Mouse (Mus musculus): ENCODE results near the gene Rtl8b. TPM values are rescaled to one million over a fixed set of nuclear protein-coding genes. Genes with fewer than 3 reads are reported as not detected.
"Not testable (repeated sequence)": the region's sequence is repeated elsewhere in the genome, so short reads cannot be mapped to it uniquely, and the experiment has no call there.

Gene Rtl8b
- total RNA-seq (2021): 100 to 1,000 TPM; 103 to 122 TPM
- long read RNA-seq, experiment 1, transcript Rtl8b-201 (1 exons, 1,232 nt): major isoform, 67 of 67 reads
- long read RNA-seq, experiment 1, partial matches to known transcripts: 0 of 67 reads
- long read RNA-seq, experiment 1, other reads (novel, unspliced or antisense): 0 of 67 reads
- long read RNA-seq, experiment 2, transcript Rtl8b-201 (1 exons, 1,232 nt): major isoform, 65 of 65 reads
- long read RNA-seq, experiment 2, partial matches to known transcripts: 0 of 65 reads
- long read RNA-seq, experiment 2, other reads (novel, unspliced or antisense): 0 of 65 reads

- peak; percentile 33 to 72 for DNase-seq (ENCODE audit: low spot score in 2 of 2)
Measured at GRCm38 (mm10) chrX:53670294-53670693, at the start of gene Rtl8b. Gene Rtl8b, minus strand, starts transcription at chrX:53670408.

- DNase-seq (ENCODE audit: low spot score in 2 of 2): peak in 1 of 2 experiments; percentile 28
Measured at GRCm38 (mm10) chrX:53716323-53717182, 46.3 kb upstream of the Rtl8b start.

- DNase-seq (ENCODE audit: low spot score in 2 of 2): no peak
Measured at GRCm38 (mm10) chrX:53715942-53716322, 45.7 kb upstream of the Rtl8b start.

DNA sequence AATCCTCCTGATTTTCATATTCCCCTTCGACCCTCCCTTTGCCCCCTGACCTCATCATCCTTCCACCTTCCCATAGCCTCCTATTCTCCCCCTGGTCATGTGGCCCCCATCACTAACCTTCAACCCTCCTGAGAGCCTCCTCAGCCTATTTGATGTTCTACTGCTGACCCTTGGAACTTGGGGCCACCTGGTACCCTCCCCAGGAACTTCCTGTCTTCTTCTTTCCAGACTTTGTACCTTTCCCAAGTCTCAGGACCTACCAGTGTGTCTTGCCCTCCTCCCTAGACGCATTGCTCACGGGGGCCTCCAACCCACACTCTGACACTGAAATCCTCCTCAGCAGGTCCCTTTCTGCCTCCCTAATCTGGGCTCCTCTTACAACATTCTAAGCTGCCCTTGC, 32.5 kb upstream of the Rtl8b start:
- DNase-seq (ENCODE audit: low spot score in 2 of 2): no peak

GRCm38 (mm10) chrX:53699225-53699624, 29.0 kb upstream of the Rtl8b start:
- no peak for DNase-seq (ENCODE audit: low spot score in 2 of 2)

DNA sequence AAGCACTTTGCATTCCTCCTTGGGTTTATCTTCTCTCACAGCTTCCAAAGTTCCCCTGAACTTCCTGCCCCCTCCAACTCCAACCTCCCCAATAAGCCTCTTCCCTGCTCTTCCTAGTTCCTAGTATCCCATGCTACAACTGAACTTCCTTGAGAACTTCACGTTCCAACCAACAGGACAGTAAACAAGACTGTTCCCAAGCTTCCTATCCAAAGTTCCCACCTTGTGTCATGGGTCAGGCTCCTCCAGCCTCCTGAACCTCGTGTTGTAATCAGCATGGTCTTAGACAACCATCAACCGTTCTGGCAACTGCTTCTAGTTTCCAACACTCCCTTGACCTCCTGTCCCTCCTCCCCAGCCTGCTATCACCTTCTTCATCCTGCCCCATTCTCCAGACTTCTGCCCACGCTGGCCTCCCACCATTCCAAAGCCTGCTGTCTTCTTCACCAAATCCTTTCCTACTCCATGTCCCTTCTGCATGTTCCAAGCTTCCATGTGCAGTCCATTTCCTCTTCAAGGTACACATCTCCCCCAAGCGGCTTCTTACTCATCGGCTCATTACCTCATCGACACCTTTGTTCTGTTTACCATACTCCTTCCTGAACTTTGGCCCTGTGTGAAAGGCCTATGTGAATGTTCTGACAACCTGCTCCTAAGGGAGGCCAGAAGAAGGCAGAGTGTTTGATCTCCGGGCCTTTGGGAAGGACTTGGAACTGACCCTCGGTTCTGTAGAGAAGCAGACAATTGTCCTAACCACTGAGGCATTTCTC, 24.0 kb upstream of the Rtl8b start:
- DNase-seq (ENCODE audit: low spot score in 2 of 2): no peak

GRCm38 (mm10) chrX:53693141-53693540, 22.9 kb upstream of the Rtl8b start:
- no peak for DNase-seq (ENCODE audit: low spot score in 2 of 2)

GRCm38 (mm10) chrX:53692065-53692464, 21.9 kb upstream of the Rtl8b start:
- DNase-seq (ENCODE audit: low spot score in 2 of 2): no peak

DNA sequence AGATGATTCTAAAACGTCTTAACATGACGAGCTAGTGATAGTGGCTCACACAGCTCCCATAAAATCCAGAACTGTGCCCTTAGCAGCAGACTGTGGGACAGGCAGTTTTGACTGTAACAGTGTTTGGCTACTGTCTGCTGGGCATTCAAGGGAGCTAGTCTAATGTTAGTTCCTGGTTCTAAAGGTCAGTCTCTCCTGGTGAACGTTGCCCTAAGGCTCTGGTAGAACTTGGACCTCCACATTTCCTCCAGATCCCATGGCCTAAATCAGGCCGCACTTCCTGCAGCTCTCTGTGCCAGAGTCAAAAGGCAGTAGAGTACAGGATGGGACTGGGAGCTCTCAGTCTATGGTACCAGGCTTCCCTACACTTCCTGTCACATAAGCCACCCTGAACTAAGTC, 14.5 kb upstream of the Rtl8b start:
- not testable (repeated sequence) for DNase-seq (ENCODE audit: low spot score in 2 of 2)

- not testable (repeated sequence) for DNase-seq (ENCODE audit: low spot score in 2 of 2)
Measured at GRCm38 (mm10) chrX:53682650-53683049, 12.4 kb upstream of the Rtl8b start.

GRCm38 (mm10) chrX:53676943-53677342, 6.7 kb upstream of the Rtl8b start:
- DNase-seq (ENCODE audit: low spot score in 2 of 2): peak in 1 of 2 experiments; percentile 53

DNA sequence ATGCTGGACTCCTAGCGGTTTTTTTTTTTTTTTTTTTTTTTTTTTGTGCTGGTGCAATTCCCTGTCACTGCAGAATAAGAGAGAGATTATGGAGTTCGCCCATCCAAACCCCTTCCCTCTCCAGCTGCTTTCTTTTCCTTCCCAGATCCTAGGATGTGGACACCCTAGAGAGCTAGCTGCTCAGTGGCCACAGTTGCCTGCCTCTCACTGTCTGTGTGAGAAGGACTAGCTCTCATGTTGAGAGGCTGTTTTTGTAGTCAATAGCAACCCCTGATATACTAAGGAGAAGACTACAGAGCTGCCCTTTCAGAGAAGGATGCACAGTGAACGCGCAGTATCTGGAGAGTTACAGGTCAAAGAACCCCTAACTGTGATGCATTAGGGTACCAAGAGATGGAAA, 488 bp upstream of the Rtl8b start:
- not testable (repeated sequence) for DNase-seq (ENCODE audit: low spot score in 2 of 2)

GRCm38 (mm10) chrX:53669557-53670270, 494 bp downstream of the Rtl8b start:
- DNase-seq (ENCODE audit: low spot score in 2 of 2): not testable (repeated sequence)

GRCm38 (mm10) chrX:53652917-53653316, 17.3 kb downstream of the Rtl8b start:
- not testable (repeated sequence) for DNase-seq (ENCODE audit: low spot score in 2 of 2)

DNA sequence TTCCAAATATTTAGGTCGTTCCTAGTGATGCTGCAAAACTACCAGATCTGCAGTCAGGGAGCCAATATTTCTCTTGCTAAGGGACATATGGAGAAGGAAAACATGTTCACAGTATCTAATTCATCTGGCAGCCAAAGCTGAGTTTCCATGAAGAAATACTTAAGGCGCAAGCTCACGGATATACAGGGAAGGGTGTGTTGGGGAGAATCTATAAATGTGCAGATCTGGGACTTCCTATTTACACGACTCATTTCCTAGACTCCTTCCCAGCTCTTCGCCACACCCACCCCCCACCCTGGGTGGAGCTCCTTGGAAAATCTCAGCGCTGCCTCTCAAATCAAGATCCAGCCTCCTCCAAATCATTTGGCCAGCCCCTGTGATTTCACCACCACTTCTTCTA, 24.3 kb downstream of the Rtl8b start:
- no peak for DNase-seq (ENCODE audit: low spot score in 2 of 2)

DNA sequence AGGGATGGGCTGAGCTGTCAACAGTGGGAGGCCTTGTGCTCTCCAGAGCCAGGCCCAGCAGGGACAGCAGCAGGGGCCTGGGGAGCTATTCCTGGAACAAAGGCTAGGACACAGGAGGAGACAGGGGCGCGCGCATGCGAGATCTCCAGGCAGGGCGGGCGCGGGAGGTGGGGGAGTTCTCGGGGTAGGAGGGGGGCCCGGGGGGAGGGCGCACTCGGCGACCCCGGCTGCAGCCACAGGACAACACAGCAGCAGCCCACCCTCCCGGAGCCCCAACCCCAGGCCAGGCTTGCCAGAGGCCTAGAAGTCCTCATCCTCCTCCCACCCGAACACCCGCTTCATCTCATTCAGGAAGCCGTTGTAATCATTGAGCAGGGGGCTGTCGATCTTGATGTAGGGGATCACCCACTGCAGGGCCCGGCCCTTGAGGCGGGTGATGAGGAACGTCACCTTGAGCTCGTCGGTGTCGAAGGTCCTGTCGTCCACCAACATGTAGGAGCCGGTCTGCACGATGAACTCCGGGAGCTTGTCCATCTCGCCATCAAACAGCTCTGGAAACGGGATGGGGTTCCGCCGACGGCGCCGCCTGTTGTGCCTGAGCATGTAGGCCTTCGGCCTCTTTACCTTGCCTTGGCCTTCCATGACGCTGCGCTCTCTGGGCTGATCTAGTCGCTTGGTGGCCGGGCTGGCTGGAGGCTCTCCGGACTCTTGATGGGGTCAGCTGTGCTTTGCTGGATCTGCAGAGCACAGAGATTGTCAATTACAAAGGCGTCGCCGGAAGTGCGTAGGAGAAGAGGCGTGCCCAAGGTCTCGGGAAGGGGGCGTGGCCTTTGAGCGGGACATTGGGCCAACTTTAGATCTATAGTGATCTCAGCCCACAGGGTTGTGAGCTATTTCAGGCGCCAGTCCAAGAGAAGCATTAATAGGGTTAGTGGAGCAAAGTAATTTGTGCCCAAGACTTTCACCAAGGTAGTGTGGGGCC, 26.9 kb downstream of the Rtl8b start, which contains the start of gene Rtl8a:
Rtl8a (minus strand) TSS at position 703 of the 982 bp plus-strand sequence.
- peak; percentile 39 to 80 for DNase-seq (ENCODE audit: low spot score in 2 of 2)

- not testable (repeated sequence) for DNase-seq (ENCODE audit: low spot score in 2 of 2)
Measured at GRCm38 (mm10) chrX:53642604-53642979, 27.6 kb downstream of the Rtl8b start.

- DNase-seq (ENCODE audit: low spot score in 2 of 2): not testable (repeated sequence)
Measured at GRCm38 (mm10) chrX:53638107-53638506, 32.1 kb downstream of the Rtl8b start.
